Mouse (Mus musculus) regulatory T cell (primary cell): ENCODE measurements around the gene Rptor.

Experiments used
- in situ Hi-C: fragments of 300-600 bp; cut with MboI, MseI; formaldehyde crosslinking; loops from one replicate; pipeline ENCODE4 v1.15.1; 2025; ENCODE audit warnings: high pct_unique_total_duplicates

The Rptor gene

DNA sequence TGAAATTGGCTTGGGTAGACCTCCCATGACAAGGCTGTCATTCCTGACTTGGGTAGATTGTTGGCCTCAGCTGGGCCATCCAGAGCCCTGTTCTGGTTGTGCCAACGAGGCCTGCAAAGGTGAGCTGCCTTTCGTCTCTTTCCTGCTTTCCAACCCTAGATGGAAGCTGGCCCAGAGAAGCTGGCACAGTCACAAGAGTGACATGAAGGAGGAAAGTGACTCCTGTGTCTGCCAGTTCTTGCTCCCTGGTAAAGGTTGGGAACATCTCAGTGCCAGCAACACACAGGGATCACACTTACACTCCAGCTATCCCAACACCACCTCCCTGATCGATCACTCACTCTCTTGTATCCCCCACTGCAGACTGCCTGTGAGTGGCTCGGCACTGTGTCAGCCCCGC lies 303.1 kb downstream of the Rptor start:
- in situ Hi-C loops, result no loop called here

DNA sequence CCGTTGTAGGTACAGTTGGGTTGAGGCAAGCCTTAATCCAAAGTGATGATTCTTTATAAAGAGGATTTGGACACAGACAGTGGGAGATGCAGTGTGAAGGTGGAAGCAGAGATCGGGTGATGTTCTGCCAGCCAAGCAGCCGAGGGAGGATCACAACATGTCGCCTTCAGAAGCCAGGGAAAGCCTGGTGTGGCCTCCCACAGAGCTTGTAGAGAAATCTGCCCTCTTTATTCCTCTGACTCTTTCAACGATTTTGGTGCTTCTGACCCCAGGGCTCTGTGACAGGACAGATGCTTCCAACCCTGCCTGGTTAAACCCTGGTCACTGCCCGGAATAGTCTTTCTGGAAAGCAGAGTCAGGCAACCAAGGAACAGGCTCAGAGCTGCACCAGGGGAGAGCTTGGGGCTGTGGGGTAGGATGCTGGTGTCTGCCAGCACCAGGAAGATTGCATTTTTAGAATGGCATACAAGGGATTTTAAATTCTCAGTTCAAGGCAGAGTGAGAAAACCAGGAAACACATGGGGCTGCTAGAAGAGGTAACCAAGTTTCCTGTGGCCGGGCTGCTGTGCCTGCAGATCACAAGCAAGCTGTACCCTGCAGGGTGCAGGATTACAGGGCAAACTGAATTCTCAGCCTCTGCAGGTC lies 304.4 kb downstream of the Rptor start:
- in situ Hi-C loops, result no loop called here

DNA sequence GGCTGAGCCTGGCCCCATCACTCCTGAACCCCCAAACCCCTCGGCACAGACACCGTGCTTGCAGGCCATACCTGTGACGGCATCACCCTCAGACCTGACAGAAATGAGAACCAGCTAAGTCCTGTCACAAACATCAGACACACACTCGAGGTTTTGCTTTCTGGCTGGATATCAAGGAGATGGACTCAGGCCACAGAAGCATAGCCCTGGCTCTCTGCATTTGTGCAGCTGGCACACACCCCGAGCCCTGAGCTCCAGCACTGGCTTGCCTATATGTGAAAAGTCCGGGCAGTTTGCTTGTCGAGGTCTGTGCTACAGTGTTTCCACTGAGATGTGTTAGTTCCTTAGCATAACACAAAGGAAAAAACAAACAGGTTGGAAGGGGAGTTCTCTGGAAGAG lies 305.0 kb downstream of the Rptor start:
- in situ Hi-C loops, result no loop called here

DNA sequence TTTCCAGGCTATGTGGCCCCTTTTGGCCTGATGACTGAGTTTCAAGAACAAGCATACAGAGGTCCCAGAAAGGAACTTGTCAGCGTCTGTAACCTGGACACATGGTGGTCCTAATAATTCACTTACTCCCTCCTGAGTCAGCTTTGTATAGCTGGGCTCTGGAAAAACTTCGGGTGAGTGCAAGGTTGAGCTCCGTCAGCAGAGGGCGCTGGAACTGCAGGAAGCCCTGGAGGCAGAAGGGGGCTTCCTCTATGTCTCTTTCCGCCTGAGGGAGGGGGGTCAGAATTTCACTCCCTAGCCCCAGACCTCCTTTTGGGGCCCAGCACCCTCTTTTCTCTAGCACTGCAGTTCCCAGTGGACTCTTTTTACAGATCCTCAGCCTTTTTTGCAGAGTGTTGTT lies 306.7 kb downstream of the Rptor start:
- in situ Hi-C loops, result no loop called here

DNA sequence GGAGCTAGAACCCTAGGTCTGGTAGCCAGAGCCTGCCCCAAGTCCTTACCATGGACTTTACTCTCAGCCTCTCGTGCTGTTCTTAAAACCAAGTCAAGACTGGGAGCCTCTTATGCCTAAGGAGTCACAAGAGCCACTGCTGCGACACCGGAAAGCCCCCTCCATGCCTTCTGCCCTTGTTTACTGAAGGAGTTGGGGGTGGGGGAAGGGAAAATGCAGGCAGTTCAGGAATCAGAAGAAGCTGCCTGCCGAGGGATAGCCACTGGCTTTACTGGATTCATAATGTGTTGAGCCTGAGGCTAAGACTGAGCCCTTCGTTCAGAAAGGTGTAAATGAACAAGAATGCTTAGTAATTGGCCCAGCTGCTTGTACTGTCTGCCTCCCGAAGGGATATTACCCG lies 310.1 kb downstream of the Rptor start:
- in situ Hi-C loops, result no loop called here

DNA sequence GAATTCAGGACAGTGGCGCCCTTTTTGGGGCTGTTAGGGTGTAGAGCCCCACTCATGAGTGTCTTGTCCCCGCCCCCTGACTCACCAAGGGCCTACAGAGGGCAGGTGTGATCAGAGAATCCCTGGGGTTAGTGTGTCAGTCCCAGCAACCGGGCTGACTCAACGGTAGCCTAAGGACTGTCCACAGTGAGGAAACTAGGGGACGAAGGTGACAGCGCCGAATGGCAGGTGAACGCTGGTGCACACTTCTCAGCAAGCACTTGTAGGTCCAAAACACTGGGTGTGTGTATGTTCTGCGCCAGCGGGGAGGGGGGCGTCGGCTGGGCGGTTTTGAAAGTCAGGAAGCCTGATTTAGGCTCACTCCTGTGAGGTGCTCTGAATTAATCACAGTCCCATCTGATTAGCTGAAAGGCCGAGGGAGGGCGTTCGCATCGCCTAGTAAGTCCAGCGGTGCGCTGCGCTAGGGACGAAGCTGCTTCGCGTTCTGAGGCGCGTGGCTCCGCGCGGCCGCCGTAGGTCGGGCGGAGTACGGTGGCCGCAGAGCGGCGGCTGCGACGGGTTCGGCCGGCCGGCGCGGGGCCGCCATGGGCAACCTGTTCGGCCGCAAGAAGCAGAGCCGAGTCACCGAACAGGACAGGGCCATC lies 310.7 kb downstream of the Rptor start, which contains the start of gene Chmp6:
Gene Chmp6 (plus strand): TSS at position 151 of the 644 bp plus-strand sequence.
- in situ Hi-C loops, result no loop called here

DNA sequence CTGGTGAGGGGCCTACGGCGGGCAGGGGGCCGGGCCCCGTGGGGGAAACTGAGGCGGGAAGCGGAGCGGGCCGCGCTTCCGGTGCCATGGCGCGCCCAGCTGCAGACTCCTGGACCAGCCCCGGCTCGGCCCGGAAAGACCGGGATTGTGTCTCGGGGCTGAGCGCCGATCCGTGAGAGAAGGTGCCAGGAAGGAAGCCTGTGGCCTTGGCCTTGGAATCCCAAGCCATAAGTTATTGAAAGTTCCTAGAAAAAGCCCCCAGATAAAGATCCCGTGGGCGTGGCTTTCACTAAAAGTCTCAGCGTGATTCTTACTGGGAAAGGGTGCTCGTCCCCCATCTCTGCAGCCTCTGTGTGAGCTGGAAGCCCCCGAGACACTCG lies 311.2 kb downstream of the Rptor start:
- in situ Hi-C loops, result no loop called here

DNA sequence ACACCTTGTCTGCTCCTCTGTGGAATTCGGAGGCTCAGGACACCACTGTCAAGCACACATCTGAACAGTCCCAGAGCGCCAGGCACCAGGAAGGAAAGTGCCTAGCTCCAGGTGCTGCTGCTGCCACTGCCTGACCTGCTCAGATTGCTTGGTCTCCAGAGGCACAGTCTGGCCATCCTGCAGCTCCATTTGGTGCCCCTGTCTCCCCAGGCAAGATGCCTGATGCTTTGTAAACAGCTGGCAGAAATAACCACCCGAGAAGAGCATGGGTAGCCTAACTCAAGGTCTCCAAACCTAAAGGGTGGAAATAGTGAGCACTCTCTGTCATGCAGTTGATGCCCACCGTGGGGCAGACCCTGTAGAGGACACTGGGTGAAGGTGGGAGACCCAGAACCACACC lies 311.7 kb downstream of the Rptor start:
- in situ Hi-C loops, result no loop called here

DNA sequence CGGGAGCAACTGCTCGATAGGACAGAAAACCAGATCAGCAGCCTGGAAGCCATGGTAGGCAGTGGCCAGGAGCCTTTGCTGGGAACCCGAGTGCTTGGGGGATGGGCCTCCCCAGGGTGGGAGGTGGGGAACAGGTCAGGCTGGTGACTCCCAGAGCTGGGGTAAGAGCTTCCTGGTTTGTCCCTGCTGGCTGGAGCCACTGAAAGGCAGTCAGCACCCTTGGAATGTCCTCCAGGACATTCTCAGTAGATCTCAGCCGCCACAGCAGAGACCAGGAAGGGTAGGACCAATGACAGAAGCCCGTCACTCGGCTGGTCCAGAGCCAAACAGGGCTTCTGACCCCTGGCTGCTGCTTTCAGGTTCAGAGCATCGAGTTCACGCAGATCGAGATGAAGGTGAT lies 313.0 kb downstream of the Rptor start:
- in situ Hi-C loops, result loop anchor here (5.0 kb wide), 1 partner anchor 72 kb away; no protein-coding TSS in a partner anchor

DNA sequence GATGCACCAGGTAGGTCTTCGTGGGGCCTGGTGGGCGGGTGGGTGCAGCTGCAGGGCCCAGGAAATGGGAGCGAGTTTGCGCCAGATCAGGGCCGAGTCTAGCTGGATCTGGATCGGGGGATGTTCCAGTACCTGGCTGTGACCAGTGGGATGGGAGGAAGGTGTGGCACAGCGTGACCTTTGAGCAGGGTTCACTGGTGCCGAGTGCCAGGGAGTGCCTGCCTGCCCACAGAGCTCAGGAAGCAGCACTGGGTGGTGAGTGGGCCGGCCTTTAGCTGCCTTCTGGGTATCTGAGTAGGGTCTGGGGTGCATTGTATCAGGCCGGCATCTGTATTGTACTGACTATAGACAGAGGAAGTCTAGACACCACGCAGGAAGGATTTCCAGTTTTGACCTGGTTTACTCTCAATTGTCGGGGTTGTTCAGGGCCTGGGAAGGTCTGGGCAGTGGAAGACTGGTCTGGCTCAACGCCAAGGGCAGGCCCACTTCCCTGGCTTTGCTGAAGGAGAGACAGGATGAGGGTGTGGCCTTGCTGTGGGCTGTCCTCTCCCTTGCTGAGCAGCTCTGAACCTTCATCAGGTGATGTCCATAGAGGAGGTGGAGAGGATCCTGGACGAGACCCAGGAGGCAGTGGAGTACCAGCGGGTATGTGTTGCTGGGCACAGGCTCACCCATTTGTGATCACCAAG lies 313.5 kb downstream of the Rptor start:
- in situ Hi-C loops, result loop anchor here (5.0 kb wide), 1 partner anchor 71 kb away; no protein-coding TSS in a partner anchor

DNA sequence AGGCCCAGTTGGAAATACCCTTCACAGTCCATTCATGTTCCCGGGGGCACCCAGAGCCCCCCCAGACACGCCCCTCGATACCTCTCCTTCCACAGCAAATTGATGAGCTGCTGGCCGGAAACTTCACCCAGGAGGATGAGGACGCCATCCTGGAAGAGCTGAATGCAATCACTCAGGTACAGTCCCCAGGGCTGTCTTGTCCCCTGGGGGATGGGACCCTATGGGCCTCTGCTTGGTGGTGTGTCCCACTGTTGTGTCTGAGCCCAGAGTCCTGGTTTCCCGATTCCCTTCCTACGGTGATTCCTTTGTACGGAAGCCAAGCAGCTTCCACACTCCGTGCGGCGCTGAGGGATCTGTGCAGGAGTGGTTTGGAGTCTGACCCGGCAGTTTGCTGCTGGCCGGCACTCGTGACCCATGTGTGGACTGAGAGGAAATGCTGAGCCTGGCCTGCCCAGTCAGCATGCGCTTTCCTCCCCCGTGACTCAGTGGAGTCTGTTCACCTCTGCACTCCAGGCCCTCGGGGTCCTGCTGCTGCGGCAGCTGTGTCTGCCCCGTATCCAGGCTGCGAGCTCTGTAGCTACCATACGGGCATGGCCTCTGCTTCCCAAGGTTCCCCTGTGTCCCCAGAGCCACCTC lies 314.2 kb downstream of the Rptor start:
- in situ Hi-C loops, result loop anchor here (5.0 kb wide), 1 partner anchor 70 kb away; no protein-coding TSS in a partner anchor

DNA sequence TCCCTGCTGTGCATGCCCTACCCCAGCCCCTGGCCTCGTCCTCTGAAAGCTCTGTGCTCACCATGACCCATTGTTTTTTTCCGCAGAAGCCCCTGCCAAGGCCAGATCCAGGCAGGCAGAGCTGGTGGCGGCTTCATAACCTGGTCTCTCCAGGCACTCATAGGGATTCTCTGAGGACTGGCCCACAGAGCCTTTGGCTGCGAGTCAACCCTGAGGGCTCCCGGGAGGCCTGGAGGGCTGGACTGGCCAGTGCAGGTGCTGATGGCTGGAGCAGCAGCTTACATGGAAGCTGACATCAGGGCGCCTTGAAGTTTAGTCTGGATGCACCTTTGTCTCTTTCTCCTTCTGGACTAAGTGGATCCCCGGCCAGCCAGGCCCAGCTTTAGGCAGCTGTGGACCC lies 315.8 kb downstream of the Rptor start:
- in situ Hi-C loops, result loop anchor here (5.0 kb wide), 1 partner anchor 69 kb away; no protein-coding TSS in a partner anchor

DNA sequence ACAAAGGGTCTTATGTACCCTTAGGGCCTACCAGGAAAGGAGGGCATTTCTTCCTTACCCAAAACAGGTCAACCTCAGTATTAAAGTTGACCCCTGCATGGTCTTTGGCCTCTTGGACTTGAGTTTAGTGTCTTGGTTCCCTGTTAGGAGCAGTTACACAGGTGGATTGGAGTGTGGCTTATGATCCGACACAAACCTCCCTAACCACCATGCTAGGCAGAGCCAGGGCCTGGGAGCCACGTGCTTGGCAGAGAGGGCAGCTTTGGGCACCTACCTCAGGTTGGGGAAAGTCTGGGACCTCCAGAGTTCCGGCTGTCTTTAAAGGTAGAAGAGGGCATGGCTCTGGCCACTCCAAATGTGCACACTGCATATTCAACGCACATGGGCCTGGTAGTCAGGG lies 316.7 kb downstream of the Rptor start:
- in situ Hi-C loops, result loop anchor here (5.0 kb wide), 1 partner anchor 68 kb away; no protein-coding TSS in a partner anchor

DNA sequence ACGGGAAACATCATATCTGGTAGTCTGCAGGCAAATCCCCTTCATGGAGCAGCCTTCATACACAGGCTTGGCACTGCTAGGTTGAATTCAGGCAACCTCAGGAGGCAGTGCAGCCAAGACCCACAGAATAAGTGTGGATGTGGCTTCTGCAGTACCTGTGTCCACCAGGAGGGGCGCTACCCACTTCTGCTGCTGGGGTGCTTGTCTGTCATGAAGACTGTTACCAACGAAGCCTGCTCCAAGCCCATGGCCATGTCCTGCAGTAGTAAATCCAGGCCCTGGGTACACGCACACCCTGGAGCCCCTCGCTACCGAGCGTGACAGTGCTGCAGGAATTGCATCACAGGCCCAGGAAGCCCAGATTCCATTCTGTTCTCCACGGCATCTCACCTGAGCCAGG lies 317.2 kb downstream of the Rptor start:
- in situ Hi-C loops, result loop anchor here (5.0 kb wide), 1 partner anchor 67 kb away; no protein-coding TSS in a partner anchor

DNA sequence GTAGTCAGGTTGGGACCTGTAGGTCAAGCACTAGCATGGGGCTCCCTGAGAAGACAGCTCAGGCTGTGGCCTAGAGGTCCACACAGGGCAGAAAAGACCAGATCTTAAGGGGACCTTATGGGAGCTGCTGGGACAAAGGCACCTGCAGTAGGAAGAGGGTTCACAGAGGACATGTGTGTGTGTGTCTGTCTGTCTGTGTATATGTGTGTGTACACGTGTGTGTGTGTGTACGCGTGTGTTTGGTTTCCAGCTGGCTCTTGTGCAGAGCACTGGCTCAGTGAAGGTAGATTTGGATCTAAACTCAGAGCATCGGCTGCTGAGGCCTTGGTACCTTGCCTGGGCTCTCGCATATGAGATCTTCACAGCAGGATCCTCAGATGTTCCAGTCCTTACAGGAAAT lies 318.0 kb downstream of the Rptor start:
- in situ Hi-C loops, result no loop called here

DNA sequence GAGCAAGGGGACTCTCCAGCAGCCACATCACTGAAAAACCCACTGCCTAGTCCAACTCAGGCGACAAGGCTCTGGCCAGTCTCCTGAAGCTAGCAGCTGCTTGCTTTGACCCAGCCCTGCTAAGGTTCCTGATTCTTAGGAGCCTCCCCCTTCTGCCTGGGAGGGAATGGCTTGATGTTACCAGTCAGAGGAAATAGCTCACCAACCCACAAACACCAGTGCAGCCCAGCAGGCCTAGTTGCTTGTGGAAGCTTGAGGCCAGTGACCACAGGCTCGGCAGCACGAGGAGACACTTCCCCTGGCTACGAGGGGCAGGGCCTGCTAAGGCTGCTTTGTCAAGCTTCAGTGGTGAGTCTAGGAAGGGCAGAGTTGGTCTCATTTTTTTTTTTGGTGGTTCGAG lies 322.5 kb downstream of the Rptor start:
- in situ Hi-C loops, result no loop called here

DNA sequence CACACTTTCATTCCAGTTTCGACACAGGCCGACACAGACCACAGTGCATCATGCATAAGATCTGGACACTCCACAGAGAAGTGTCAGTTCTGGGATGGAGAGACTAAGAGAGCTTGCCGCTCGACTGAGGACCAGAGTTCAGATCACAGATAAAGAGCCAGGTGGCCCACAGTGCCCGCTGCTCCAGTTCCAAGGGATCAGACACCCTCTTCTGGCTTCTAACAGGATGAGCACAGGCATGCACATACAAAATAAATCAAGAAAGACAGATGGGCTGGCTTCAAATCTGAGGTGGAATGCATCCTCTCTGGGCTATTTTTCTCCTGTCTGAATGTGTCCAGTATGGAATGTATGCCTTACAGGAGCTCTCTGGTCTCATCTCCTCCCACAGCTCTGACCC lies 324.1 kb downstream of the Rptor start:
- in situ Hi-C loops, result no loop called here

DNA sequence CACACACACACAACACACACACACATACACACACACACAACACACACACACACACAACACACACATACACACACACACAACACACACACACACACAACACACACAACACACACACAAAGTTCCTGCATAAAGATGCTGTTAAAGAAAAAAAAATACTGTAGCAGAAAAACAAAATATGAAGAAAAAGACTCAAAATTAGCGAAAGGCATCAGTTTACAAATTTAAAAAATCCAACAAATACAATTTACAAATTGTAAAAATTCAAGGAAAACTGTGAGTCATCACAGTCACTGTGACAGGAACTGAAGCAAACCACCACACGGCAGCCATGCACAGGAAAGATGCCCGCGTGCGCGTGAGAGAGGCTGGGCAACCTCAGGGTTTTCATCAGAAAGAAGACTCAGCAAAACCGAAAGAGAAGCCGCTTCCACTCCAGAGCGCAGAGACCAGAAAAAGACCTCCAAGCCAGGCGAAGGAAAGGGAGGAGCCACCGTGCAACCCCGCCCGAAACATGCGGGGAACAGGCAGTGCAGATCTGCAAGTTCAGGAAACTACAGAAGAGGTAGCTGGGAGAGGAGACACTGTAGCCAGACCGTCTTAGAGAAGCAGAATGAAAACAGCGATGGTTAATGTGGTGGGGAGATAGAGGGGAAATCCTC lies 325.4 kb downstream of the Rptor start:
- in situ Hi-C loops, result no loop called here

DNA sequence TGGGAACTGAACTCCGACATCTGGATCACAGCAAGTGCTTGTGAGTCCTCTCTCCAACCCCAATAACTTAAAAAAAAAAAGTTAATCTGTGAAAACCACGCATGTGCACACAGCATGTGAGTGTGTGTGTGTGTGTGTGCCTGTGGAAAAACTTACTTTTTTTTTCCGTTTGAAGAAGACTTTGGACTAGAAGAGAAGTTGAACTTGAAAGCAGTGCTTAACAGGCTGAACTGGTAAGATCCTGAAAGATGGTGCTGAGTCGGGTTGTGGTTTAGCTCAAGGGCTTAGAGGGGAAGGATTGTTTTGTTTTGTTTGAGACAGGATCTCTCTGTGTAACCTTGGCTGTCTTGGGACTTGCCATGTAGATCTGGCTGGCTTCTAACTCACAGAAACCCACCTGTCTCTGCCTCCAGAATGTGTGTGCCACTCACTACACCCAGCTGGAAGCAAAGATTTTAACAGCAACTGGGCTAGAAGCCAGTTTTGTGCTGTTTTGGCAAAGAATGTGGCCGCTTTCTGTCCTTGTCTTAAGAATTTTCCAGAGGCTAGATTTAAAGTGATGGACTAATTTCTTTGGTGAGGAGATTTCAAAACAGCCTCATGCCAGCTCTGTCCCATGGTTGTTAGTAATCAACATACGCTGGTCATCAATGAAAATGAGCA lies 327.0 kb downstream of the Rptor start:
- in situ Hi-C loops, result no loop called here

DNA sequence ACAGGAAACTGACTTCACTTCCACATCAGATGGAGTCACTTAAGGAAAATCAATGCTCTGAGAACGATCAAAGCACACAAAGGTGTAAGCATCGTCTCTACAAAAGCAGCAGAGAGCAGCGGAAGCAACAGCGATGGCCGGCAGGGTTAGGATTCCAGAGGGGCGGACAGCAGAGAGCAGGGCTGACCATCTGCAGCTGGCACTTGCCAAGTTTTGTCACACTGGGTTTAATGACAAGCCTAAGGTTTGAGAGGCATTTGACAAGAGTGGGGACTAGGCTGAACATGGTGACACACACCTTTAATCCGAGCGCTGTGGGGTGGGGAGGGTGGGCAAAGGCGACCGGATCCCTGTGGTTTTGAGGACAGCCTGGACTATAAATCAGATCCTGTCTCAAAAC lies 329.1 kb downstream of the Rptor start:
- in situ Hi-C loops, result no loop called here

DNA sequence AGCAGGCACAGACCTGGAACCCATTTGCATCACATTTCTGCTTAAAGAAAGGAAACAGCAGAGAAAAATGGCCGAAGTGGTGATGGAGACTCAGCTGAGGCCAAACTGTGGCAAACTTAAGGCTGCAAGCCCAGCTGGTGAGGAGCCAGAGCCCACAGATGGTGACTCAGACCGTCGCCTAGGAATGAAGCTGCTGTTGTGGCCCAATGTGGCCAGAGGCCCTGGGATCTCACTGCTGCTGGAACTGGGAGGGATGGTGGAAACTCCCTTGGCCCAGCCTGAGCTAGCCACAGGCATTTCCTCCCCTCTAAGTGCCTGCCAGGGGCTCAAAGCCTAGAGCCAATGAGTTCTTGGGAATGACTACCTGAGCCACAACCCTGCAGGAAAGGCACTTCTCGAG lies 330.4 kb downstream of the Rptor start:
- in situ Hi-C loops, result no loop called here
